Mouse (Mus musculus): ENCODE results near the gene Gm45062. TPM values are rescaled to one million over a fixed set of nuclear protein-coding genes. Genes with fewer than 3 reads are reported as not detected.

The Gm45062 gene
- polyA plus RNA-seq, 1 experiment from 2014 or later: 10.6 TPM

- H3K4me1 ChIP-seq (replicated peaks; ENCODE audit: control insufficient read depth, insufficient read depth, low read length): no peaks in the 10 kb centered on the region
- H3K9me3 ChIP-seq (ENCODE audit: control insufficient read depth, low read length): no peaks in the 10 kb centered on the region
- no peak overlapping the region for H3K27ac ChIP-seq
- DNase-seq (ENCODE audit: low spot score) (no peak), ATAC-seq (ENCODE audit: low FRiP score) (no peak)
- no peak overlapping the region for H3K4me2 ChIP-seq (replicated peaks)
- no peak overlapping the region for H3K4me3 ChIP-seq (replicated peaks; ENCODE audit: low read length)
- H3K36me3 ChIP-seq (replicated peaks; ENCODE audit: control insufficient read depth, insufficient read depth): no peaks in the 10 kb centered on the region
- WGBS: 97% methylated on average over 3 of the region's 3 CpGs
- no peak overlapping the region for H3K9ac ChIP-seq
- H3K27me3 ChIP-seq (ENCODE audit: control insufficient read depth, insufficient read depth, low read length): no peaks in the 10 kb centered on the region
Observed at GRCm38 (mm10) chr6:8469918-8470317, 210.7 kb downstream of the Gm45062 start.

- no peaks in the 10 kb centered on the region for H3K9me3 ChIP-seq (ENCODE audit: control insufficient read depth, low read length)
- H3K27ac ChIP-seq: no peak overlapping the region
- no peaks in the 10 kb centered on the region for H3K27me3 ChIP-seq (ENCODE audit: control insufficient read depth, insufficient read depth, low read length)
- DNase-seq (ENCODE audit: low spot score) (no peak), ATAC-seq (ENCODE audit: low FRiP score) (no peak)
- no peak overlapping the region for H3K4me2 ChIP-seq (replicated peaks)
- no peak overlapping the region for H3K4me3 ChIP-seq (replicated peaks; ENCODE audit: low read length)
- WGBS: 93% methylated on average over 3 of the region's 3 CpGs
- no peak overlapping the region for H3K9ac ChIP-seq
- no peaks in the 10 kb centered on the region for H3K36me3 ChIP-seq (replicated peaks; ENCODE audit: control insufficient read depth, insufficient read depth)
- no peaks in the 10 kb centered on the region for H3K4me1 ChIP-seq (replicated peaks; ENCODE audit: control insufficient read depth, insufficient read depth, low read length)
Observed at GRCm38 (mm10) chr6:8472125-8472524, 212.9 kb downstream of the Gm45062 start.

DNA sequence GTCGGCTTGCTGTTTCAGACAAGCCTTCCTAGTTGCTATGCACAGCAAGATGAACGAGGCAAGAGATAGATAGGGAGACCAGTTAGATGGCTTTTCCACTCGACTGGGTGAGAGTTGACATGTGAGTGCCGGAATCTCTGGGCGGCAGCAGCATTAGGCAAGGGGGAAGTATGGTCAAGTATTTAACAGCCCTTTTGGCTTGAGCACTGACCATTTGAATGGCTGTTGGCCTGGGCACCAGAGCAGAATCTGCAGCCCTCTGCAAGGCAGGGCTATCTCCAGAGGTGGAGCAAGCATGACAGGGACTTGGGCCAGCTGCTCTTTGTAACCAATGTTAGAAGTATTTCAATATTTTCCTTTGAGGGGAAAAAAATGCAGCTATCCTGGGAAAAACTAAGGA is 213.7 kb downstream of the Gm45062 start:
- no peaks in the 10 kb centered on the region for H3K4me1 ChIP-seq (replicated peaks; ENCODE audit: control insufficient read depth, insufficient read depth, low read length)
- DNase-seq (ENCODE audit: low spot score): no peak
- WGBS: 84% methylated on average over 5 of the region's 5 CpGs
- no peak overlapping the region for H3K27ac ChIP-seq
- no peaks in the 10 kb centered on the region for H3K27me3 ChIP-seq (ENCODE audit: control insufficient read depth, insufficient read depth, low read length)
- H3K36me3 ChIP-seq (replicated peaks; ENCODE audit: control insufficient read depth, insufficient read depth): no peaks in the 10 kb centered on the region
- no peaks in the 10 kb centered on the region for H3K9me3 ChIP-seq (ENCODE audit: control insufficient read depth, low read length)
- no peak for ATAC-seq (ENCODE audit: low FRiP score)
- no peak overlapping the region for H3K9ac ChIP-seq
- H3K4me3 ChIP-seq (replicated peaks; ENCODE audit: low read length): no peak overlapping the region
- H3K4me2 ChIP-seq (replicated peaks): no peak overlapping the region

- Histone ChIP-seq H3K27me3 (ENCODE audit: control insufficient read depth, insufficient read depth, low read length) (no peaks in the 10 kb centered on the region), H3K4me2 (replicated peaks) (no peak overlapping the region), H3K9me3 (ENCODE audit: control insufficient read depth, low read length) (no peaks in the 10 kb centered on the region), H3K4me1 (replicated peaks; ENCODE audit: control insufficient read depth, insufficient read depth, low read length) (no peaks in the 10 kb centered on the region), H3K4me3 (replicated peaks; ENCODE audit: low read length) (no peak overlapping the region), H3K27ac (no peak overlapping the region), H3K36me3 (replicated peaks; ENCODE audit: control insufficient read depth, insufficient read depth) (no peaks in the 10 kb centered on the region), H3K9ac (no peak overlapping the region)
- DNase-seq (ENCODE audit: low spot score) (no peak), ATAC-seq (ENCODE audit: low FRiP score) (no peak)
- WGBS: 65% methylated on average over 5 of the region's 5 CpGs
Observed at GRCm38 (mm10) chr6:8473498-8473897, 214.2 kb downstream of the Gm45062 start.

DNA sequence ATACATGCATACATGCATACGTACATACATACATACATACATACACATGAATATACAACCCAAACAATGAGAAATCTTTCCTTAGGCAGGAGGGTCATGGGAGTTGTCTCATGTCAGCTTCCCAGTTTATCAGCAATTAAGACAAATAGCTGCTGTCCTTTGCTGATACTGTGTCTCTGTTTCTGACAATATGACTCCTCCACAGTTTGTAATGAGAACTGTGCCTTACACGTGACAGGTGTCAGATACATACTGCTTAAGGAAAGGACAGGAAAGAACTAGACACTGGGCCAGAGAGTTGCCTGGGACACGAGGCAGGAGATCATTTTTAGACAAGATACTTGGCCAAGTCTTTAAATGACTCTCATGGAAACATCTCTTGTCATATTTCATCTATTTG is 215.1 kb downstream of the Gm45062 start:
- ATAC-seq (ENCODE audit: low FRiP score) (no peak), DNase-seq (ENCODE audit: low spot score) (no peak)
- H3K36me3 ChIP-seq (replicated peaks; ENCODE audit: control insufficient read depth, insufficient read depth): no peaks in the 10 kb centered on the region
- no peaks in the 10 kb centered on the region for H3K27me3 ChIP-seq (ENCODE audit: control insufficient read depth, insufficient read depth, low read length)
- H3K27ac ChIP-seq: no peak overlapping the region
- no peak overlapping the region for H3K4me2 ChIP-seq (replicated peaks)
- H3K4me3 ChIP-seq (replicated peaks; ENCODE audit: low read length): no peak overlapping the region
- 83% methylated on average over 3 of the region's 3 CpGs for WGBS
- no peak overlapping the region for H3K9ac ChIP-seq
- H3K4me1 ChIP-seq (replicated peaks; ENCODE audit: control insufficient read depth, insufficient read depth, low read length): no peaks in the 10 kb centered on the region
- no peaks in the 10 kb centered on the region for H3K9me3 ChIP-seq (ENCODE audit: control insufficient read depth, low read length)

- no peak overlapping the region for H3K4me3 ChIP-seq (replicated peaks; ENCODE audit: low read length)
- DNase-seq (ENCODE audit: low spot score): no peak
- no peaks in the 10 kb centered on the region for H3K36me3 ChIP-seq (replicated peaks; ENCODE audit: control insufficient read depth, insufficient read depth)
- no peaks in the 10 kb centered on the region for H3K4me1 ChIP-seq (replicated peaks; ENCODE audit: control insufficient read depth, insufficient read depth, low read length)
- H3K9me3 ChIP-seq (ENCODE audit: control insufficient read depth, low read length): no peaks in the 10 kb centered on the region
- WGBS: 93% methylated on average over 4 of the region's 4 CpGs
- H3K4me2 ChIP-seq (replicated peaks): no peak overlapping the region
- no peak overlapping the region for H3K9ac ChIP-seq
- no peaks in the 10 kb centered on the region for H3K27me3 ChIP-seq (ENCODE audit: control insufficient read depth, insufficient read depth, low read length)
- H3K27ac ChIP-seq: no peak overlapping the region
- ATAC-seq (ENCODE audit: low FRiP score): no peak
Observed at GRCm38 (mm10) chr6:8474820-8475219, 215.6 kb downstream of the Gm45062 start.

DNA sequence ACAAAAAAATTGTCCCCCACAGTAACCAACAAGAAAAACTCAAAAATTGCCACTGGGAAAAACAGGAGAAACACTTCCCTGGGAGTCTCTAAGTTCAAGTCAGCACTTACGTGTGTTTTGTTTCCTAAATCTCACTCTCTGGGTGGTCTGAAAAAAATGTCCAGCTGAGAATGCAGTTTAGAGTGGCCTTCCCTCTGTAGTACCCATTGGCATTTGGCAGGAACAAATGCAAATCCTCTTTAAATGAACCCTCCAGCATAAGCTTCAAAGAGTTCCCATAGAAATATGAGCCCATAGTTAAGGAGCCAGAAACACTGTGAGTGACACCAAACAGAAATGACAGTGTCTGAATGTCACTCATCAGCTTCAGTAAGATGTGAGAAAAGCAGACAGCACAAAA is 219.9 kb downstream of the Gm45062 start:
- DNase-seq (ENCODE audit: low spot score) (no peak), ATAC-seq (ENCODE audit: low FRiP score) (no peak)
- Histone ChIP-seq H3K9ac (no peak overlapping the region), H3K4me3 (replicated peaks; ENCODE audit: low read length) (no peak overlapping the region), H3K36me3 (replicated peaks; ENCODE audit: control insufficient read depth, insufficient read depth) (no peaks in the 10 kb centered on the region), H3K9me3 (ENCODE audit: control insufficient read depth, low read length) (no peaks in the 10 kb centered on the region), H3K27me3 (ENCODE audit: control insufficient read depth, insufficient read depth, low read length) (no peaks in the 10 kb centered on the region), H3K4me2 (replicated peaks) (no peak overlapping the region), H3K27ac (no peak overlapping the region), H3K4me1 (replicated peaks; ENCODE audit: control insufficient read depth, insufficient read depth, low read length) (no peaks in the 10 kb centered on the region)
- WGBS: 41% methylated on average over 1 of the region's 1 CpGs

GRCm38 (mm10) chr6:8484437-8485275 is 225.4 kb downstream of the Gm45062 start:
- H3K4me2 ChIP-seq (replicated peaks): no peak overlapping the region
- no peak for ATAC-seq (ENCODE audit: low FRiP score)
- H3K9ac ChIP-seq: no peak overlapping the region
- H3K27me3 ChIP-seq (ENCODE audit: control insufficient read depth, insufficient read depth, low read length): no peaks in the 10 kb centered on the region
- H3K27ac ChIP-seq: no peak overlapping the region
- H3K4me1 ChIP-seq (replicated peaks; ENCODE audit: control insufficient read depth, insufficient read depth, low read length): no peaks in the 10 kb centered on the region
- H3K9me3 ChIP-seq (ENCODE audit: control insufficient read depth, low read length): no peaks in the 10 kb centered on the region
- 95% methylated on average over 17 of the region's 17 CpGs for WGBS
- no peak overlapping the region for H3K4me3 ChIP-seq (replicated peaks; ENCODE audit: low read length)
- H3K36me3 ChIP-seq (replicated peaks; ENCODE audit: control insufficient read depth, insufficient read depth): no peaks in the 10 kb centered on the region
- no peak for DNase-seq (ENCODE audit: low spot score)

DNA sequence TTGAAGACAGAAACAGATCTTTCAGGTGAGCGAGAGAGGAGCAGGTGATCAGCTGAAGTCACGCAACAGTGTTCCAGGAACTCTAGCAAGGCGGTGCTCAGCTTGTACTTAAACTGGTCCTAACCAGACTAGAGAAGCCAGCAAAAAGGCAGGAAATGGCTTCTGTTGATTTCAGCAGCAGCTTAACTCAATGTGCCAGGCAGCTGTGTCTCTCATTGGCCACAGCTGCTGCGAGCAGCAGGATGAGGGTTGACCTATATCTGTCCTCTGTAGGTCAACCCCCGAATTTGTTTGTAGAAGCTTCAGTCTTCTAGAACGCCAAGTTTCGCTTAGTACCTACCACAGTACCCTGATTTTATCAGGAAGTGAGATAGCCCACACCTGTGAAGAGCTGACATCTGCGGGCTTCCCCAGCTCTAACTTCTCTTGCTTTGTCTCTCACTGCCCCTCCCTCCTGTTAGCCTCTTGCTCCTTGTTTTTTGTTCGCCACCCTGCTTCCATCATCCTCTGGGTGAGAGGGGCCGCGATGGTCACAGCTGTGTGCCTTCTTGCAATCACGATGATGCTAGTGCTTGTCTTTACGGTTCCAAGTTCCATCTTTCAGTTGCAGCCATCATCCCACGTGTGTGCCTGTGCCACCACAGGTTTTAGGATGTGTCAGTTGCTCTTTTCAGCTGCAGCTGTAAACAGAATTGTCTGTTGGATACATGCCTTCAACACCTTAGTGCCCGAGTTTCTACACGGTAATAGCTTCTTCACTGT is 226.3 kb downstream of the Gm45062 start:
- no peaks in the 10 kb centered on the region for H3K36me3 ChIP-seq (replicated peaks; ENCODE audit: control insufficient read depth, insufficient read depth)
- no peak for DNase-seq (ENCODE audit: low spot score)
- no peak overlapping the region for H3K4me3 ChIP-seq (replicated peaks; ENCODE audit: low read length)
- H3K9ac ChIP-seq: no peak overlapping the region
- no peaks in the 10 kb centered on the region for H3K4me1 ChIP-seq (replicated peaks; ENCODE audit: control insufficient read depth, insufficient read depth, low read length)
- no peak for ATAC-seq (ENCODE audit: low FRiP score)
- H3K4me2 ChIP-seq (replicated peaks): no peak overlapping the region
- H3K27me3 ChIP-seq (ENCODE audit: control insufficient read depth, insufficient read depth, low read length): no peaks in the 10 kb centered on the region
- 86% methylated on average over 16 of the region's 16 CpGs for WGBS
- H3K27ac ChIP-seq: no peak overlapping the region
- no peaks in the 10 kb centered on the region for H3K9me3 ChIP-seq (ENCODE audit: control insufficient read depth, low read length)
